In the genomic region with DNA sequence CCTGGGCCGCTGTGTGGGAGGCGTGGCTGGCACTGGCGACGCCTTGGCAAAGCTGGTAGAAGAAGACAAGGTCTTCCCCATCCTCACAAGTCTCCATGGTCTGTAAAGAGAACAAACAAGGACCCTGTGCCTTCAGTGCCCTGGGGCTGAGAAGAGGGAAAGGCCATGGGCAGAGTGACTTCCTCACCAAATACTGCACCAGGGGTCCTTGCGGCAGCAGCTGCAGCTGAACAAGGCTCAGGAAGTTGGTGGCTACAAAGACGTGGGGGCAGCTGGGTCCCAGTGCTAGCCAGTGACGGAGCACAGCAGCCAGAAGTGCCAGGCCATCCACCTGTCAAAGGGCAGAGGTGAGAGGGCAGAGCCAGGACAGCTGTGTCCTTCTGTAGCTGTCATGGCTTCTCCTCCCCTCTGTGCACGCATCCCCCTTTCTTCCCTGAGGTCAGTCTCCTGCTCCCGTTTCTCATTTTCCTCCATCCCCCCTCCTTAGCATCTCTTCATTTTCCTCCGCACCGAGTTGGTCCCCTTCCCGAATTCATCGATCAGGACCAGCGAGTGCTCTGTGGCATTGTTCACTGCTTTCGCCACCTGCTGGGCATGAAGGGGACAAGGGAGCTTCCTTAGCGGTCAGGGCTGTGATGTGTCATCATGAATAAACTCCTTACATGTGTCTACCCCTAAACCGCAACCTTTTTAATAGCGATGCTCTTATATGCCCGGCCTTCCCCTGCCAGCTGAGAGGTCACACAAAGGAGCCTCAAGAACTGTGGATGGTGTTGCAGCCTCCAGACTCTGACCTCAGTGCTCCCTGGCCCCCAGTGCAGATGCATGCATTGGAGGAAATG, we compare ENCODE assay signal across 8 mouse cellular contexts. TPM values are rescaled to one million over a fixed set of nuclear protein-coding genes. Genes with fewer than 3 reads are reported as not detected.
A peak's percentile ranks its signal among the peaks of the same experiment; 100 is the strongest.
DNase-seq lines count a peak whose midpoint lies in the region; ATAC-seq and TF ChIP-seq lines count a peak whose summit lies in the region.

No protein-coding gene starts in this region.

- WGBS in kidney, adult 2 months = 39% methylated on average over 19 of the region's 19 CpGs
- WGBS in kidney, embryonic 14.5 days = 36% methylated on average over 19 of the region's 19 CpGs
- WGBS in intestine, embryonic 15.5 days = 38% methylated on average over 19 of the region's 19 CpGs
- WGBS in midbrain, embryonic 12.5 days = 30% methylated on average over 19 of the region's 19 CpGs

- peak; percentile 71 for TF ChIP-seq CTCF in kidney, adult 2 months (conservative IDR thresholded peaks at IDR 0.05; ENCODE audit: insufficient read depth, insufficient read length, low read depth, low read length)
- TF ChIP-seq CTCF in cortical plate, adult 2 months (IDR thresholded peaks at IDR 0.05; ENCODE audit: extremely low read depth, insufficient read depth, low read length) = peak; percentile 50

- no peak for ATAC-seq in kidney, embryonic 14.5 days (ENCODE audit: low FRiP score, low TSS enrichment)
- ATAC-seq in intestine, embryonic 15.5 days = no peak
- 0 out of 2 replicates have a peak, but pooled peaks have one; percentile 17 for ATAC-seq in midbrain, embryonic 12.5 days (ENCODE audit: low FRiP score, low read depth)

- H3K4me1 ChIP-seq in kidney, adult 2 months (ENCODE audit: control insufficient read depth, insufficient read depth, low read length) = no peaks in the 10 kb centered on the region
- H3K4me1 ChIP-seq in kidney, embryonic 14.5 days (ENCODE audit: control insufficient read depth, insufficient read depth, low read length) = 0 out of 2 replicates have a peak, but pooled peaks cover 13% of the 10 kb centered on the region
- H3K4me1 ChIP-seq in cortical plate, adult 2 months (ENCODE audit: control insufficient read depth, insufficient read depth, low read length) = no peaks in the 10 kb centered on the region; the same call in 1 of the 2 replicates
- H3K4me1 ChIP-seq in intestine, embryonic 15.5 days (replicated peaks) = peaks cover 35% of the 10 kb centered on the region
- peaks cover 30% of the 10 kb centered on the region for H3K4me1 ChIP-seq in midbrain, embryonic 12.5 days

- no peak overlapping the region for H3K4me3 ChIP-seq in kidney, adult 2 months (ENCODE audit: insufficient read depth, low read depth, low read length)
- H3K4me3 ChIP-seq in kidney, embryonic 14.5 days (ENCODE audit: low read length) = no peak overlapping the region
- H3K4me3 ChIP-seq in cortical plate, adult 2 months (ENCODE audit: insufficient read depth, low read length) = no peak overlapping the region
- H3K4me3 ChIP-seq in intestine, embryonic 15.5 days (replicated peaks) = no peak overlapping the region
- H3K4me3 ChIP-seq in midbrain, embryonic 12.5 days = 0 out of 2 replicates have a peak overlapping the region, but pooled peaks have one; percentile 10

- H3K9me3 ChIP-seq in kidney, embryonic 14.5 days (ENCODE audit: control insufficient read depth, low read length) = no peaks in the 10 kb centered on the region
- no peaks in the 10 kb centered on the region for H3K9me3 ChIP-seq in intestine, embryonic 15.5 days
- no peaks in the 10 kb centered on the region for H3K9me3 ChIP-seq in midbrain, embryonic 12.5 days

- no peaks in the 10 kb centered on the region for H3K27me3 ChIP-seq in kidney, adult 2 months (replicated peaks; ENCODE audit: control insufficient read depth, insufficient read depth, low read length)
- H3K27me3 ChIP-seq in kidney, embryonic 14.5 days (ENCODE audit: control insufficient read depth, insufficient read depth, low read length) = no peaks in the 10 kb centered on the region
- H3K27me3 ChIP-seq in intestine, embryonic 15.5 days (replicated peaks) = no peaks in the 10 kb centered on the region
- no peaks in the 10 kb centered on the region; the same call in 1 of the 2 replicates for H3K27me3 ChIP-seq in midbrain, embryonic 12.5 days

- peak; percentile 35 for DNase-seq in kidney, adult 2 months
- peak; percentile 61 for DNase-seq in thymus, postnatal 4 days
- DNase-seq in layer of hippocampus, adult 11-12 months (ENCODE audit: low spot score) = no peak
- no peak for DNase-seq in left cerebral cortex, adult 11 months (ENCODE audit: low spot score)

- H3K36me3 ChIP-seq in kidney, adult 2 months (ENCODE audit: control insufficient read depth, insufficient read depth, low read length) = no peaks in the 10 kb centered on the region
- H3K36me3 ChIP-seq in kidney, embryonic 14.5 days (ENCODE audit: control insufficient read depth, insufficient read depth, low read length) = no peaks in the 10 kb centered on the region
- no peaks in the 10 kb centered on the region for H3K36me3 ChIP-seq in intestine, embryonic 15.5 days
- no peaks in the 10 kb centered on the region for H3K36me3 ChIP-seq in midbrain, embryonic 12.5 days

- no peak overlapping the region for H3K27ac ChIP-seq in kidney, adult 2 months (ENCODE audit: insufficient read depth, low read depth, low read length)
- H3K27ac ChIP-seq in kidney, embryonic 14.5 days (ENCODE audit: low read depth, low read length) = no peak overlapping the region
- H3K27ac ChIP-seq in cortical plate, adult 2 months (ENCODE audit: insufficient read depth, low read length) = no peak overlapping the region
- H3K27ac ChIP-seq in intestine, embryonic 15.5 days = no peak overlapping the region
- H3K27ac ChIP-seq in midbrain, embryonic 12.5 days (replicated peaks) = 0 out of 2 replicates have a peak overlapping the region, but pooled peaks have one; percentile 35

- no peak overlapping the region for H3K4me2 ChIP-seq in kidney, embryonic 14.5 days (replicated peaks; ENCODE audit: low read depth, low read length)
- H3K4me2 ChIP-seq in intestine, embryonic 15.5 days (replicated peaks) = no peak overlapping the region; the same call in 1 of the 2 replicates
- peak overlapping the region; percentile 26 for H3K4me2 ChIP-seq in midbrain, embryonic 12.5 days (replicated peaks)

- TF ChIP-seq POLR2A in kidney, adult 2 months (IDR thresholded peaks at IDR 0.05; ENCODE audit: low read depth, low read length) = no peak
- TF ChIP-seq POLR2A in cortical plate, adult 2 months (IDR thresholded peaks at IDR 0.05; ENCODE audit: extremely low read depth, insufficient read depth, low read length) = no peak

- H3K9ac ChIP-seq in kidney, embryonic 14.5 days (ENCODE audit: low read depth, low read length) = no peak overlapping the region
- 0 out of 2 replicates have a peak overlapping the region, but pooled peaks have one; percentile 3 for H3K9ac ChIP-seq in intestine, embryonic 15.5 days
- H3K9ac ChIP-seq in midbrain, embryonic 12.5 days (replicated peaks) = no peak overlapping the region

RNA-seq across cellular contexts. Expression of gene Sapcd1, which starts 2.1 kb away (rescaled TPM):
- polyA plus RNA-seq in kidney, adult 2 months (2012; rRNA removed) = 0.69 and 0.77 TPM in 2 replicates
- polyA plus RNA-seq in kidney, embryonic 14.5 days (2014; fragmentation: Nextera tagmentation; extraction: Ambion mirVana) = 6.6 and 10.9 TPM in 2 replicates
- polyA plus RNA-seq in cortical plate, adult 2 months (2012; rRNA removed) = 0.94 and 0.96 TPM in 2 replicates
- 11.4 and 13.5 TPM in 2 replicates for polyA plus RNA-seq in intestine, embryonic 15.5 days (2015; fragmentation: Nextera tagmentation; extraction: Ambion mirVana)
- polyA plus RNA-seq in midbrain, embryonic 12.5 days (2016; fragmentation: Nextera tagmentation; extraction: Ambion mirVana) = 5.2 and 6.8 TPM in 2 replicates

RNA-seq across cellular contexts. Expression of gene Vwa7, which starts 13.5 kb away (rescaled TPM):
- 0.80 and 0.89 TPM in 2 replicates for polyA plus RNA-seq in kidney, adult 2 months (2012; rRNA removed)
- 0.13 and 0.28 TPM in 2 replicates for polyA plus RNA-seq in kidney, embryonic 14.5 days (2014; fragmentation: Nextera tagmentation; extraction: Ambion mirVana)
- 0.29 and 0.36 TPM in 2 replicates for polyA plus RNA-seq in cortical plate, adult 2 months (2012; rRNA removed)
- 0.21 and 0.35 TPM in 2 replicates for polyA plus RNA-seq in intestine, embryonic 15.5 days (2015; fragmentation: Nextera tagmentation; extraction: Ambion mirVana)
- 0.14 and 0.23 TPM in 2 replicates for polyA plus RNA-seq in midbrain, embryonic 12.5 days (2016; fragmentation: Nextera tagmentation; extraction: Ambion mirVana)

RNA-seq across cellular contexts. Expression of gene Msh5, which starts 16.6 kb away (rescaled TPM):
- polyA plus RNA-seq in kidney, adult 2 months (2012; rRNA removed) = 1.6 and 2.4 TPM in 2 replicates
- 4.9 and 5.9 TPM in 2 replicates for polyA plus RNA-seq in kidney, embryonic 14.5 days (2014; fragmentation: Nextera tagmentation; extraction: Ambion mirVana)
- polyA plus RNA-seq in cortical plate, adult 2 months (2012; rRNA removed) = 0.58 and 0.72 TPM in 2 replicates
- 3.0 and 3.1 TPM in 2 replicates for polyA plus RNA-seq in intestine, embryonic 15.5 days (2015; fragmentation: Nextera tagmentation; extraction: Ambion mirVana)
- 6.9 and 7.6 TPM in 2 replicates for polyA plus RNA-seq in midbrain, embryonic 12.5 days (2016; fragmentation: Nextera tagmentation; extraction: Ambion mirVana)

RNA-seq across cellular contexts. Expression of gene Clic1, which starts 19.9 kb away (rescaled TPM):
- 105 and 117 TPM in 2 replicates for polyA plus RNA-seq in kidney, adult 2 months (2012; rRNA removed)
- polyA plus RNA-seq in kidney, embryonic 14.5 days (2014; fragmentation: Nextera tagmentation; extraction: Ambion mirVana) = 72.1 and 172 TPM in 2 replicates
- polyA plus RNA-seq in cortical plate, adult 2 months (2012; rRNA removed) = 18.4 and 18.7 TPM in 2 replicates
- 385 and 387 TPM in 2 replicates for polyA plus RNA-seq in intestine, embryonic 15.5 days (2015; fragmentation: Nextera tagmentation; extraction: Ambion mirVana)
- polyA plus RNA-seq in midbrain, embryonic 12.5 days (2016; fragmentation: Nextera tagmentation; extraction: Ambion mirVana) = 145 and 165 TPM in 2 replicates

RNA-seq across cellular contexts. Expression of gene Ddah2, which starts 28.9 kb away (rescaled TPM):
- 37.7 and 41.0 TPM in 2 replicates for polyA plus RNA-seq in kidney, adult 2 months (2012; rRNA removed)
- polyA plus RNA-seq in kidney, embryonic 14.5 days (2014; fragmentation: Nextera tagmentation; extraction: Ambion mirVana) = 355 and 422 TPM in 2 replicates
- 25.1 and 26.8 TPM in 2 replicates for polyA plus RNA-seq in cortical plate, adult 2 months (2012; rRNA removed)
- 185 and 190 TPM in 2 replicates for polyA plus RNA-seq in intestine, embryonic 15.5 days (2015; fragmentation: Nextera tagmentation; extraction: Ambion mirVana)
- 595 and 615 TPM in 2 replicates for polyA plus RNA-seq in midbrain, embryonic 12.5 days (2016; fragmentation: Nextera tagmentation; extraction: Ambion mirVana)

Comparison
In these comparisons a context has a peak if more than half of its experiments do, and no peak if none do; other contexts are left out.
1. DNase-seq: peak in kidney, adult 2 months (single experiment) and thymus, postnatal 4 days (single experiment); none in layer of hippocampus, adult 11-12 months (single experiment) and left cerebral cortex, adult 11 months (single experiment).